Mouse (Mus musculus) hindbrain, embryonic 12.5 days (tissue): ENCODE measurements around the gene Btbd2. TPM values are rescaled to one million over a fixed set of nuclear protein-coding genes. Genes with fewer than 3 reads are reported as not detected.
"Not testable (repeated sequence)": the region's sequence is repeated elsewhere in the genome, so short reads cannot be mapped to it uniquely, and the experiment has no call there.

ENCODE experiments used
- ATAC-seq: fragments of 200-750 bp; cut with Nextera tagmentation; 2 replicates; pipeline ENCODE4 v1.8.0; 2017; ENCODE audit warnings: moderate TSS enrichment; ENCODE audit not compliant: low FRiP score
- H3K27ac ChIP-seq: fragments of 300-500 bp; sonication (generic); 2 replicates; pipeline ENCODE4 v1.5.1; 2016; ENCODE audit warnings: mild to moderate bottlenecking
- H3K27me3 ChIP-seq: fragments of 300-500 bp; sonication (generic); 2 replicates; pipeline ENCODE4 v1.6.1; 2016; ENCODE audit warnings: mild to moderate bottlenecking
- H3K36me3 ChIP-seq: fragments of 300-500 bp; sonication (generic); 2 replicates; pipeline ENCODE4 v1.6.1; 2016; ENCODE audit warnings: mild to moderate bottlenecking
- H3K4me1 ChIP-seq: fragments of 300-500 bp; sonication (generic); 2 replicates; pipeline ENCODE4 v1.6.1; 2016
- H3K4me2 ChIP-seq: fragments of 300-500 bp; sonication (generic); replicated peaks from 2 replicates; pipeline ENCODE4 v1.6.1; 2016; ENCODE audit warnings: mild to moderate bottlenecking
- H3K4me3 ChIP-seq: fragments of 300-500 bp; sonication (generic); 2 replicates; pipeline ENCODE4 v1.5.1; 2016; ENCODE audit warnings: mild to moderate bottlenecking
- H3K9ac ChIP-seq: fragments of 300-500 bp; sonication (generic); 2 replicates; pipeline ENCODE4 v1.6.1; 2016; ENCODE audit warnings: mild to moderate bottlenecking, moderate library complexity
- H3K9me3 ChIP-seq: fragments of 300-500 bp; sonication (generic); replicated peaks from 2 replicates; pipeline ENCODE4 v1.6.1; 2016; ENCODE audit warnings: mild to moderate bottlenecking
- WGBS: fragments of 180-500 bp; shearing (Covaris S2); methylation state at CpG from one replicate; pipeline ENCODE4 v1.1.7; 2016; 5-methylcytosine and 5-hydroxymethylcytosine counted together
- polyA plus RNA-seq: library from polyadenylated mRNA; unstranded; fragments of >200 nt; fragmentation: Nextera tagmentation; extraction: Ambion mirVana; gene quantifications from 2 replicates; pipeline ENCODE4 v1.2.1, GENCODE M21; 2016

The Btbd2 gene
- polyA plus RNA-seq, 1 experiment from 2014 or later, result 96.4 TPM

- ATAC-seq, H3K4me3 ChIP-seq, H3K9ac ChIP-seq, H3K27me3 ChIP-seq, H3K9me3 ChIP-seq, H3K27ac ChIP-seq, H3K4me2 ChIP-seq: not testable (repeated sequence)
- H3K36me3 ChIP-seq, result peaks cover 48% of the 10 kb centered on the region
- WGBS, result 88% methylated on average over 6 of the region's 6 CpGs
- H3K4me1 ChIP-seq, result peaks cover 22% of the 10 kb centered on the region
These were observed 7.0 kb downstream of the Btbd2 start for GRCm38 (mm10) chr10:80649910-80650309.

GRCm38 (mm10) chr10:80646936-80647335, 9.9 kb downstream of the Btbd2 start:
- H3K9me3 ChIP-seq, result no peaks in the 10 kb centered on the region
- no peak for ATAC-seq
- WGBS, result 91% methylated on average over 10 of the region's 10 CpGs
- H3K4me2 ChIP-seq, result no peak overlapping the region
- no peaks in the 10 kb centered on the region for H3K27me3 ChIP-seq
- no peak overlapping the region for H3K9ac ChIP-seq
- H3K36me3 ChIP-seq, result peaks cover 73% of the 10 kb centered on the region
- H3K4me1 ChIP-seq, result 0 out of 2 replicates have a peak, but pooled peaks cover 9% of the 10 kb centered on the region
- no peak overlapping the region for H3K4me3 ChIP-seq
- H3K27ac ChIP-seq, result no peak overlapping the region

- 85% methylated on average over 6 of the region's 6 CpGs for WGBS
- H3K9ac ChIP-seq, result no peak overlapping the region
- H3K9me3 ChIP-seq, result no peaks in the 10 kb centered on the region
These were observed 21.5 kb downstream of the Btbd2 start for GRCm38 (mm10) chr10:80635345-80635744.

GRCm38 (mm10) chr10:80628925-80629324, 27.9 kb downstream of the Btbd2 start:
- Histone ChIP-seq H3K4me2 (no peak overlapping the region), H3K4me1 (peaks cover 36% of the 10 kb centered on the region), H3K9me3 (no peaks in the 10 kb centered on the region), H3K27me3 (no peaks in the 10 kb centered on the region), H3K9ac (0 out of 2 replicates have a peak overlapping the region, but pooled peaks have one; percentile 8), H3K4me3 (no peak overlapping the region), H3K36me3 (0 out of 2 replicates have a peak, but pooled peaks cover 22% of the 10 kb centered on the region), H3K27ac (no peak overlapping the region)
- ATAC-seq, result no peak
- 85% methylated on average over 9 of the region's 9 CpGs for WGBS

More at GRCm38 (mm10) chr10:80635345-80635744, 21.5 kb downstream of the Btbd2 start:
- ATAC-seq, result no peak
- Histone ChIP-seq H3K36me3 (peaks cover 82% of the 10 kb centered on the region), H3K27me3 (no peaks in the 10 kb centered on the region), H3K27ac (no peak overlapping the region), H3K4me2 (no peak overlapping the region), H3K4me1 (peaks cover 2% of the 10 kb centered on the region; the same call in 1 of the 2 replicates), H3K4me3 (no peak overlapping the region)

GRCm38 (mm10) chr10:80627685-80628084, 29.2 kb downstream of the Btbd2 start:
- no peak overlapping the region for H3K4me3 ChIP-seq
- H3K27ac ChIP-seq, result no peak overlapping the region
- no peaks in the 10 kb centered on the region for H3K9me3 ChIP-seq
- peaks cover 46% of the 10 kb centered on the region for H3K4me1 ChIP-seq
- H3K36me3 ChIP-seq, result 0 out of 2 replicates have a peak, but pooled peaks cover 18% of the 10 kb centered on the region
- no peak overlapping the region for H3K9ac ChIP-seq
- ATAC-seq, result no peak
- H3K4me2 ChIP-seq, result no peak overlapping the region
- WGBS, result 63% methylated on average over 2 of the region's 2 CpGs
- no peaks in the 10 kb centered on the region for H3K27me3 ChIP-seq

- H3K27me3 ChIP-seq, result no peaks in the 10 kb centered on the region
- peak overlapping the region; percentile 24; the same call in 1 of the 2 replicates for H3K9ac ChIP-seq
- no peak for ATAC-seq
- 95% methylated on average over 4 of the region's 4 CpGs for WGBS
- H3K36me3 ChIP-seq, result 0 out of 2 replicates have a peak, but pooled peaks cover 8% of the 10 kb centered on the region
- H3K9me3 ChIP-seq, result no peaks in the 10 kb centered on the region
- H3K4me3 ChIP-seq, result no peak overlapping the region
- H3K4me2 ChIP-seq, result no peak overlapping the region
- no peak overlapping the region for H3K27ac ChIP-seq
- H3K4me1 ChIP-seq, result peaks cover 53% of the 10 kb centered on the region
These were observed 31.1 kb downstream of the Btbd2 start for GRCm38 (mm10) chr10:80625764-80626163.

- peak overlapping the region; percentile 85 for H3K4me3 ChIP-seq
- no peak for ATAC-seq
- H3K27me3 ChIP-seq, result no peaks in the 10 kb centered on the region
- peak overlapping the region; percentile 84 for H3K27ac ChIP-seq
- peak overlapping the region; percentile 94 for H3K9ac ChIP-seq
- H3K36me3 ChIP-seq, result no peaks in the 10 kb centered on the region
- H3K4me2 ChIP-seq, result peak overlapping the region; percentile 98
- 16% methylated on average over 15 of the region's 15 CpGs for WGBS
- H3K9me3 ChIP-seq, result no peaks in the 10 kb centered on the region
- H3K4me1 ChIP-seq, result peaks cover 39% of the 10 kb centered on the region
These were observed 33.2 kb downstream of the Btbd2 start for GRCm38 (mm10) chr10:80623457-80624191.

- peak within 1 kb of the TSS; percentile 98 for H3K4me2 ChIP-seq
- H3K9ac ChIP-seq, result peak within 1 kb of the TSS; percentile 94
- no peak; the same call in 1 of the 2 replicates for ATAC-seq
- H3K27ac ChIP-seq, result peak within 1 kb of the TSS; percentile 96
- peak within 1 kb of the TSS; percentile 85 for H3K4me3 ChIP-seq
- no peaks in the 10 kb centered on the region for H3K36me3 ChIP-seq
- no peaks in the 10 kb centered on the region for H3K9me3 ChIP-seq
- WGBS, result 1% methylated on average over 54 of the region's 85 CpGs
- H3K27me3 ChIP-seq, result no peaks in the 10 kb centered on the region
- H3K4me1 ChIP-seq, result peaks cover 38% of the 10 kb centered on the region
These were observed 34.0 kb downstream of the Btbd2 start, which contains the start of gene Csnk1g2 for GRCm38 (mm10) chr10:80622661-80623456. TSS of gene Csnk1g2 (plus strand) at chr10:80622838.

GRCm38 (mm10) chr10:80621940-80622660, 34.8 kb downstream of the Btbd2 start:
- Histone ChIP-seq H3K9me3 (no peaks in the 10 kb centered on the region), H3K4me3 (peak overlapping the region; percentile 85), H3K4me2 (peak overlapping the region; percentile 98), H3K36me3 (no peaks in the 10 kb centered on the region), H3K27ac (peak overlapping the region; percentile 96), H3K4me1 (peaks cover 33% of the 10 kb centered on the region), H3K27me3 (no peaks in the 10 kb centered on the region), H3K9ac (peak overlapping the region; percentile 94; the same call in 1 of the 2 replicates)
- peak; percentile 96 for ATAC-seq
- WGBS, result under 1% methylated on average over 64 of the region's 64 CpGs

GRCm38 (mm10) chr10:80621690-80621939, 35.3 kb downstream of the Btbd2 start:
- peak overlapping the region; percentile 59 for H3K4me2 ChIP-seq
- H3K4me3 ChIP-seq, result peak overlapping the region; percentile 85
- peaks cover 33% of the 10 kb centered on the region for H3K4me1 ChIP-seq
- H3K9me3 ChIP-seq, result no peaks in the 10 kb centered on the region
- H3K36me3 ChIP-seq, result no peaks in the 10 kb centered on the region
- WGBS, result 6% methylated on average over 9 of the region's 9 CpGs
- H3K27me3 ChIP-seq, result no peaks in the 10 kb centered on the region
- peak overlapping the region; percentile 70 for H3K9ac ChIP-seq
- peak overlapping the region; percentile 96 for H3K27ac ChIP-seq
- no peak for ATAC-seq

GRCm38 (mm10) chr10:80620796-80621689, 35.8 kb downstream of the Btbd2 start:
- H3K36me3 ChIP-seq, result peaks cover 6% of the 10 kb centered on the region
- peak overlapping the region; percentile 70 for H3K9ac ChIP-seq
- no peak for ATAC-seq
- H3K4me2 ChIP-seq, result peak overlapping the region; percentile 59
- no peaks in the 10 kb centered on the region for H3K27me3 ChIP-seq
- WGBS, result 55% methylated on average over 16 of the region's 16 CpGs
- H3K27ac ChIP-seq, result peak overlapping the region; percentile 96
- H3K4me1 ChIP-seq, result peaks cover 33% of the 10 kb centered on the region
- H3K4me3 ChIP-seq, result peak overlapping the region; percentile 85
- H3K9me3 ChIP-seq, result no peaks in the 10 kb centered on the region
